Comparison of ENCODE assay signal across 8 mouse cellular contexts in the genomic region with DNA sequence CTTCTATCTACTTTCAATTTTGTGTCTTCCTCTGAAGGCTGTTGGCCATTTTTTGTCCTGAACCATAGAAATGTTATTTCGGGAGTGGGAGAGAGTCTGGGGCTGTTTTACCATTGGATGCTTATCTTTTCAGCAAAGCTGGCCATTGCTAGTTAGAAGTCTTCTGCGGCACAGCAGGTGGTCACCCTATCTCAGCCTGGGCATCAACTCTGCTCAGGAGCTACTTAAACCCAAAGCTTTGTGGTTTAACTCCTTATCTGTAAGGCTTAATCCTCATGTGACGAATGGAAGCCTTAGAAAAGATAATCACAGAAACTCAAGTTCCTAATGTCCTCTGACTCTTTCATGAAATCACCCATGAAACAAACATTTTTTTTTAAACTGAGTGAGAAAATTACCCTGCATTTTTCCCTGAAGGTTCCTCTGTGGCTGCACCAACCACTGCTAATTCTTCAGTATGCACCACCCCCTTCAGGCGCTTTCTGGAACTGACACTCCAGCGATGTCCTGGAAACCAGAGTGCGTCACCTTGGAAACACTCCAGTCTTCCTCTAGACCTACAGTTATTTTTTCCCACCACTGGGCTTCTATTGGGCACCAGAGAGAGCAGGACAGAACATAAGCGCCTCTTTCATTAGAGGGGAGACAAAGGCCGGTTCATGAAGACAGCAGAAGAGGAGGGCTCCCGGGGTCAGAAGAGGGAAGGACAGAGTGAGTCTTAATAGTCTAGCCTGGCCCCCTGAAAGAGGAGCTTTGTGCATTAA.
DNase-seq lines count a peak whose midpoint lies in the region; ATAC-seq lines count a peak whose summit lies in the region.

No protein-coding gene starts in this region.

- 0 out of 2 replicates have a peak, but pooled peaks cover 5% of the 10 kb centered on the region for H3K4me1 ChIP-seq in heart, embryonic 12.5 days (replicated peaks)
- H3K4me1 ChIP-seq in kidney, embryonic 15.5 days, result 0 out of 2 replicates have a peak, but pooled peaks cover 3% of the 10 kb centered on the region
- H3K4me1 ChIP-seq in limb, embryonic 13.5 days, result peaks cover 14% of the 10 kb centered on the region
- H3K4me1 ChIP-seq in neural tube, embryonic 11.5 days (ENCODE audit: control insufficient read depth, insufficient read depth, low read length), result no peaks in the 10 kb centered on the region

- H3K4me2 ChIP-seq in heart, embryonic 12.5 days, result peak overlapping the region; percentile 34
- no peak overlapping the region for H3K4me2 ChIP-seq in kidney, embryonic 15.5 days
- H3K4me2 ChIP-seq in limb, embryonic 13.5 days (replicated peaks), result peak overlapping the region; percentile 14; the same call in 1 of the 2 replicates
- H3K4me2 ChIP-seq in neural tube, embryonic 11.5 days (ENCODE audit: low read depth), result no peak overlapping the region

- peak; percentile 55; the same call in 1 of the 2 replicates for ATAC-seq in heart, embryonic 12.5 days (ENCODE audit: insufficient number of reproducible peaks, low FRiP score)
- ATAC-seq in kidney, embryonic 15.5 days (replicated peaks; ENCODE audit: low FRiP score), result peak; percentile 82
- ATAC-seq in limb, embryonic 13.5 days (ENCODE audit: low FRiP score, low read depth), result peak; percentile 87
- peak; percentile 92 for ATAC-seq in neural tube, embryonic 11.5 days (ENCODE audit: insufficient read depth, low FRiP score, low TSS enrichment)

- H3K27ac ChIP-seq in heart, embryonic 12.5 days (ENCODE audit: poor library complexity, severe bottlenecking), result no peak overlapping the region
- H3K27ac ChIP-seq in kidney, embryonic 15.5 days, result no peak overlapping the region
- no peak overlapping the region for H3K27ac ChIP-seq in limb, embryonic 13.5 days
- H3K27ac ChIP-seq in neural tube, embryonic 11.5 days (ENCODE audit: low read depth, low read length), result no peak overlapping the region

- DNase-seq in B cell, adult 2 months, result peak; percentile 3
- DNase-seq in brain, adult 2 months (ENCODE audit: low read depth, low spot score), result peak; percentile 96
- DNase-seq in fibroblast of lung, adult 2 months (ENCODE audit: low read depth), result peak; percentile 30
- DNase-seq in neural tube, embryonic 11.5 days (ENCODE audit: low spot score), result peak; percentile 88
- peak; percentile 32 for DNase-seq in thymus, postnatal 25 days

- no peaks in the 10 kb centered on the region for H3K27me3 ChIP-seq in heart, embryonic 12.5 days (replicated peaks)
- H3K27me3 ChIP-seq in kidney, embryonic 15.5 days, result no peaks in the 10 kb centered on the region
- H3K27me3 ChIP-seq in limb, embryonic 13.5 days, result no peaks in the 10 kb centered on the region
- no peaks in the 10 kb centered on the region for H3K27me3 ChIP-seq in neural tube, embryonic 11.5 days (ENCODE audit: control insufficient read depth, insufficient read depth, low read length)

- 11% methylated on average over 9 of the region's 9 CpGs for WGBS in heart, embryonic 12.5 days
- 28% methylated on average over 9 of the region's 9 CpGs for WGBS in kidney, embryonic 15.5 days
- WGBS in limb, embryonic 13.5 days, result 27% methylated on average over 9 of the region's 9 CpGs
- 22% methylated on average over 9 of the region's 9 CpGs for WGBS in neural tube, embryonic 11.5 days

- H3K36me3 ChIP-seq in heart, embryonic 12.5 days, result no peaks in the 10 kb centered on the region
- H3K36me3 ChIP-seq in kidney, embryonic 15.5 days, result no peaks in the 10 kb centered on the region
- no peaks in the 10 kb centered on the region for H3K36me3 ChIP-seq in limb, embryonic 13.5 days
- no peaks in the 10 kb centered on the region for H3K36me3 ChIP-seq in neural tube, embryonic 11.5 days (ENCODE audit: control insufficient read depth, insufficient read depth, low read length)

- no peak overlapping the region for H3K9ac ChIP-seq in heart, embryonic 12.5 days
- no peak overlapping the region for H3K9ac ChIP-seq in kidney, embryonic 15.5 days
- H3K9ac ChIP-seq in limb, embryonic 13.5 days, result no peak overlapping the region
- H3K9ac ChIP-seq in neural tube, embryonic 11.5 days (ENCODE audit: low read length), result no peak overlapping the region

- no peak overlapping the region for H3K4me3 ChIP-seq in heart, embryonic 12.5 days
- H3K4me3 ChIP-seq in kidney, embryonic 15.5 days (replicated peaks), result no peak overlapping the region
- no peak overlapping the region for H3K4me3 ChIP-seq in limb, embryonic 13.5 days
- H3K4me3 ChIP-seq in neural tube, embryonic 11.5 days (ENCODE audit: low read depth, low read length), result no peak overlapping the region

- no peaks in the 10 kb centered on the region for H3K9me3 ChIP-seq in heart, embryonic 12.5 days (replicated peaks)
- H3K9me3 ChIP-seq in kidney, embryonic 15.5 days (replicated peaks), result no peaks in the 10 kb centered on the region
- no peaks in the 10 kb centered on the region for H3K9me3 ChIP-seq in limb, embryonic 13.5 days
- no peaks in the 10 kb centered on the region for H3K9me3 ChIP-seq in neural tube, embryonic 11.5 days (ENCODE audit: control insufficient read depth, low read length)

Comparison
In these comparisons a context has a peak if more than half of its experiments do, and no peak if none do; other contexts are left out.
1. DNase-seq: peak in every context shown above with its lines; median percentile 96 in brain, adult 2 months; 88 in neural tube, embryonic 11.5 days; 32 in thymus, postnatal 25 days; 30 in fibroblast of lung, adult 2 months; 3 in B cell, adult 2 months.
2. H3K4me2 ChIP-seq: peak in heart, embryonic 12.5 days (single experiment) and limb, embryonic 13.5 days (single experiment); none in kidney, embryonic 15.5 days (single experiment) and neural tube, embryonic 11.5 days (single experiment).
3. Peak in every context shown above with its lines, with median percentiles within 50 percentile points of each other: ATAC-seq.